10 mouse cellular contexts compared by ENCODE assay signal in genomic region chr11:6561474-6561873, GRCm38 (mm10). TPM values are rescaled to one million over a fixed set of nuclear protein-coding genes. Genes with fewer than 3 reads are reported as not detected.
A peak's percentile ranks its signal among the peaks of the same experiment; 100 is the strongest.
DNase-seq lines count a peak whose midpoint lies in the region; ATAC-seq lines count a peak whose summit lies in the region.
"Had no signal": no experiment of that assay in that cellular context is flagged by ENCODE, and none has a peak within 500 bp of the region (broad histone marks: within the 10 kb centered on the region; RNA-seq: fewer than 3 reads in every experiment).

No protein-coding gene starts in this region.

- peaks cover 11% of the 10 kb centered on the region for H3K36me3 ChIP-seq in embryonic facial prominence, embryonic 14.5 days (ENCODE audit: control insufficient read depth, insufficient read depth, low read length)
- peaks cover 7% of the 10 kb centered on the region; the same call in 1 of the 2 replicates for H3K36me3 ChIP-seq in macrophage (ENCODE audit: inconsistent target)

- H3K4me2 ChIP-seq in embryonic facial prominence, embryonic 14.5 days (ENCODE audit: low read depth, low read length): no peak overlapping the region
- H3K4me2 ChIP-seq: midbrain, embryonic 15.5 days had no signal

- H3K27ac ChIP-seq in embryonic facial prominence, embryonic 14.5 days (replicated peaks; ENCODE audit: low read depth, low read length): 0 out of 2 replicates have a peak overlapping the region, but pooled peaks have one; percentile 6
- H3K27ac ChIP-seq in macrophage: peak overlapping the region; percentile 93
- H3K27ac ChIP-seq: midbrain, embryonic 15.5 days had no signal

- H3K9me3 ChIP-seq in embryonic facial prominence, embryonic 14.5 days (ENCODE audit: control insufficient read depth, low read length): no peaks in the 10 kb centered on the region
- H3K9me3 ChIP-seq: midbrain, embryonic 15.5 days had no signal

- H3K9ac ChIP-seq in embryonic facial prominence, embryonic 14.5 days (ENCODE audit: low read depth, low read length): no peak overlapping the region
- H3K9ac ChIP-seq: midbrain, embryonic 15.5 days had no signal

- 91% methylated on average over 4 of the region's 4 CpGs for WGBS in embryonic facial prominence, embryonic 14.5 days
- 0% methylated on average over 3 of the region's 4 CpGs for WGBS in macrophage (ENCODE audit: missing documents)

- H3K27me3 ChIP-seq in embryonic facial prominence, embryonic 14.5 days (replicated peaks; ENCODE audit: control insufficient read depth, insufficient read depth, low read length): no peaks in the 10 kb centered on the region
- H3K27me3 ChIP-seq: midbrain, embryonic 15.5 days had no signal

- H3K79me2 ChIP-seq in macrophage (ENCODE audit: inconsistent target): peaks cover 94% of the 10 kb centered on the region

- peaks cover 8% of the 10 kb centered on the region; the same call in 1 of the 2 replicates for H3K4me1 ChIP-seq in embryonic facial prominence, embryonic 14.5 days (ENCODE audit: control insufficient read depth, insufficient read depth, low read length)
- H3K4me1 ChIP-seq: midbrain, embryonic 15.5 days had no signal

- no peak overlapping the region for H3K4me3 ChIP-seq in embryonic facial prominence, embryonic 14.5 days (ENCODE audit: low read depth, low read length)
- peak overlapping the region; percentile 60 for H3K4me3 ChIP-seq in macrophage (ENCODE audit: inconsistent target)
- H3K4me3 ChIP-seq: midbrain, embryonic 15.5 days had no signal

- DNase-seq in adrenal gland, postnatal 10 days: peak; percentile 49
- no peak for DNase-seq in adrenal gland, postnatal 36 days
- peak; percentile 20 to 39 for DNase-seq in kidney, postnatal 4 days
- no peak for DNase-seq in kidney, adult 8-10 months
- no peak for DNase-seq in embryonic facial prominence, embryonic 14.5 days (ENCODE audit: low spot score)
- DNase-seq in gastrocnemius, postnatal 25 days: no peak
- DNase-seq: right cerebral cortex, postnatal 4 days had no signal

- no peak for ATAC-seq in embryonic facial prominence, embryonic 14.5 days (ENCODE audit: low read depth)
- no peak for ATAC-seq in frontal cortex, adult (ENCODE audit: low TSS enrichment)
- ATAC-seq: midbrain, embryonic 15.5 days had no signal

RNA-seq across cellular contexts. Expression of gene Ccm2, which starts 14.8 kb away (rescaled TPM):
- total RNA-seq in adrenal gland, postnatal 10 days (2021): 10 to 100 TPM; 46.4 to 47.5 TPM
- 10 to 100 TPM; 32.0 to 45.7 TPM for total RNA-seq in adrenal gland, postnatal 36 days (2021)
- 93.5 and 93.7 TPM in 2 replicates for polyA plus RNA-seq in embryonic facial prominence, embryonic 14.5 days (2014; fragmentation: Nextera tagmentation; extraction: Ambion mirVana)
- total RNA-seq in macrophage (2018; cell fraction: chromatin; rRNA removed): 100 to 1,000 TPM in 3 of 26 experiments, 10 to 100 TPM in 23; 30.2 to 131 (median 60.0) TPM
- 10 to 100 TPM; 31.5 to 73.5 (median 61.7) TPM for total RNA-seq in macrophage (2018; cell fraction: cytosol; rRNA removed)
- 100 to 1,000 TPM in 1 of 26 experiments, 10 to 100 TPM in 25; 28.0 to 103 (median 45.3) TPM for total RNA-seq in macrophage (2018; cell fraction: nucleus; rRNA removed)
- 52.8 to 75.3 TPM (median 58.4 TPM) in 3 replicates for polyA plus RNA-seq in macrophage (2018)
- total RNA-seq in gastrocnemius, postnatal 25 days (2021): 10 to 100 TPM; 20.1 to 20.8 TPM

RNA-seq across cellular contexts. Expression of gene Myo1g, which starts 40.7 kb away (rescaled TPM):
- total RNA-seq in adrenal gland, postnatal 10 days (2021): 1 to 10 TPM; 6.3 to 6.5 TPM
- 1 to 10 TPM; 2.0 to 2.3 TPM for total RNA-seq in adrenal gland, postnatal 36 days (2021)
- 2.1 and 2.4 TPM in 2 replicates for polyA plus RNA-seq in embryonic facial prominence, embryonic 14.5 days (2014; fragmentation: Nextera tagmentation; extraction: Ambion mirVana)
- 1,000 to 10,000 TPM in 3 of 26 experiments, 100 to 1,000 TPM in 23; 308 to 2,013 (median 470) TPM for total RNA-seq in macrophage (2018; cell fraction: chromatin; rRNA removed)
- 100 to 1,000 TPM in 12 of 26 experiments, 10 to 100 TPM in 14; 57.8 to 153 (median 97.1) TPM for total RNA-seq in macrophage (2018; cell fraction: cytosol; rRNA removed)
- total RNA-seq in macrophage (2018; cell fraction: nucleus; rRNA removed): 1,000 to 10,000 TPM in 2 of 26 experiments, 100 to 1,000 TPM in 24; 212 to 1,497 (median 266) TPM
- 54.3 to 64.8 TPM (median 54.5 TPM) in 3 replicates for polyA plus RNA-seq in macrophage (2018)
- total RNA-seq in gastrocnemius, postnatal 25 days (2021): 1 to 10 TPM in 1 of 2 experiments, under 1 TPM in 1; 0.56 to 1.0 TPM

RNA-seq across cellular contexts. Expression of gene Nacad, which starts 44.4 kb away (rescaled TPM):
- total RNA-seq in adrenal gland, postnatal 10 days (2021): 1 to 10 TPM; 4.2 to 5.7 TPM
- total RNA-seq in adrenal gland, postnatal 36 days (2021): 1 to 10 TPM; 1.0 to 1.6 TPM
- polyA plus RNA-seq in embryonic facial prominence, embryonic 14.5 days (2014; fragmentation: Nextera tagmentation; extraction: Ambion mirVana): 7.0 and 8.5 TPM in 2 replicates
- total RNA-seq in macrophage (2018; cell fraction: chromatin; rRNA removed): under 1 TPM in 2 of 26 experiments, not detected in 24; 0.13 to 0.92 TPM
- not detected for total RNA-seq in macrophage (2018; cell fraction: cytosol; rRNA removed)
- not detected for total RNA-seq in macrophage (2018; cell fraction: nucleus; rRNA removed)
- not detected in 3 replicates for polyA plus RNA-seq in macrophage (2018)
- under 1 TPM; 0.32 to 0.41 TPM for total RNA-seq in gastrocnemius, postnatal 25 days (2021)

Comparison
In these comparisons a context has a peak if more than half of its experiments do, and no peak if none do; other contexts are left out.
1. DNase-seq: peak in adrenal gland, postnatal 10 days (single experiment) and kidney, postnatal 4 days (2 of 2); none in adrenal gland, postnatal 36 days (0 of 2), kidney, adult 8-10 months (0 of 2), embryonic facial prominence, embryonic 14.5 days (single experiment) and gastrocnemius, postnatal 25 days (single experiment).